Mouse (Mus musculus) ES-Bruce4 (cell line): Measurements from ENCODE around the gene Fmo3.

ENCODE experiments used
- CTCF ChIP-seq: IDR thresholded peaks from one replicate; pipeline ENCODE4 v1.8.1; 2011; ENCODE audit warnings: low read depth, low read length
- EP300 ChIP-seq: IDR thresholded peaks from 2 replicates; pipeline ENCODE4 v1.6.1; 2011; ENCODE audit warnings: low read depth, low read length; ENCODE audit not compliant: insufficient read depth
- POLR2A ChIP-seq: IDR thresholded peaks from one replicate; pipeline ENCODE4 v1.8.1; 2011; ENCODE audit warnings: low read length; ENCODE audit not compliant: insufficient read depth

DNA sequence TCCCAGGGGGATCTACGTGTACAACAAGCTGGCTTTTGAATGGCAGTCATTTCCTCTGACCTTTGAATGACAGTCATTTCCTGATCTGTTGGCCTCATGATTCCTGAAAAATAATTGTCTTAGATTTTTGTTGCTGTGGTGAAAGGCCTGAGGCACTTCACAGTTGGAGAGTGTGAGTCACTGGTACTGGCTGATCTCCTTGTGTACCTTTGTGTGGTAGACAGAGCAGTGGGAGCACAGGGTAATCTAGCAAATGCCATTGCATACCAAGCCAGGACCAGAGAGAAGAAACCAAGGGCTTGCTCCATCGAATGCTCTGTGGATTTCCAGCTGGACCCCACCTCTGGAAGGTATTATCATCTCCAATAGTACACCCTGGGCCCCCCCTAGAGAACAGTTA is 31.2 kb downstream of the Fmo3 start:
- no peak for TF ChIP-seq CTCF
- TF ChIP-seq POLR2A, result no peak
- TF ChIP-seq EP300, result no peak
